Mouse (Mus musculus) CH12.LX (cell line): Measurements from ENCODE around the gene Dync1i1. TPM values are rescaled to one million over a fixed set of nuclear protein-coding genes. Genes with fewer than 3 reads are reported as not detected.

ENCODE experiments used
- DNase-seq: peaks from one replicate; pipeline ENCODE4 v3.0.0-alpha.2; 2013; ENCODE audit errors: extremely low read depth
- H3K27ac ChIP-seq: 2 replicates; pipeline ENCODE4 v1.5.1; 2012; ENCODE audit warnings: low read depth, mild to moderate bottlenecking, control low read depth, moderate library complexity; ENCODE audit not compliant: insufficient read depth
- H3K27me3 ChIP-seq: replicated peaks from 2 replicates; pipeline ENCODE3; 2012; ENCODE audit warnings: inconsistent platforms
- H3K36me3 ChIP-seq, 2 experiments: replicated peaks in 1 of 2; 2 replicates each; pipeline versions ENCODE3 to v1.6.1; 2012; ENCODE audit warnings: inconsistent platforms in 1 of 2, low read length in 1 of 2, mild to moderate bottlenecking in 1 of 2, mixed read lengths in 1 of 2, moderate library complexity in 1 of 2; ENCODE audit not compliant: control insufficient read depth in 1 of 2, insufficient read depth in 1 of 2
- H3K4me1 ChIP-seq, 2 experiments: 2 replicates each; pipeline ENCODE4 v1.6.1; 2012; ENCODE audit warnings: inconsistent platforms in 1 of 2, moderate library complexity in 1 of 2; ENCODE audit not compliant: insufficient read depth in 2 of 2, control insufficient read depth in 1 of 2
- H3K4me2 ChIP-seq: 2 replicates; pipeline ENCODE4 v1.6.1; 2012; ENCODE audit warnings: low read depth, mild to moderate bottlenecking, control low read depth; ENCODE audit not compliant: poor library complexity, insufficient read depth, severe bottlenecking
- H3K4me3 ChIP-seq, 3 experiments: fragments of 150-350 bp in 1 of 3; sonication (generic) in 1 of 3; replicated peaks in 1 of 3; 2 replicates each; pipeline versions ENCODE3 to v1.5.1; 2011 to 2012; ENCODE audit warnings: low read depth in 2 of 3, low read length in 2 of 3, mild to moderate bottlenecking in 2 of 3, moderate library complexity in 2 of 3, control low read depth in 1 of 3, improper control_type of control experiment in 1 of 3, inconsistent platforms in 1 of 3, mixed read lengths in 1 of 3; ENCODE audit not compliant: poor library complexity in 1 of 3
- H3K79me2 ChIP-seq: replicated peaks from 2 replicates; pipeline ENCODE4 v1.6.1; 2012; ENCODE audit warnings: mild to moderate bottlenecking, moderate library complexity; ENCODE audit not compliant: control insufficient read depth, poor library complexity, insufficient read depth, severe bottlenecking; ENCODE audit errors: extremely low read depth
- H3K9ac ChIP-seq: 2 replicates; pipeline ENCODE4 v1.6.1; 2012; ENCODE audit warnings: low read depth, mild to moderate bottlenecking, control low read depth, moderate library complexity; ENCODE audit not compliant: insufficient read depth
- H3K9me3 ChIP-seq: replicated peaks from 2 replicates; pipeline ENCODE3; 2012; ENCODE audit warnings: low read length, inconsistent platforms, mixed read lengths
- ETS1 ChIP-seq: conservative IDR thresholded peaks from 2 replicates; pipeline ENCODE4 v1.6.1; 2012; ENCODE audit warnings: low read depth, mild to moderate bottlenecking, inconsistent platforms, low read length, improper control_type of control experiment, moderate library complexity
- HCFC1 ChIP-seq: IDR thresholded peaks from 2 replicates; pipeline ENCODE4 v1.6.1; 2012; ENCODE audit warnings: low read depth, mild to moderate bottlenecking, inconsistent platforms, low read length, improper control_type of control experiment
- JUN ChIP-seq: IDR thresholded peaks from 2 replicates; pipeline ENCODE4 v1.6.1; 2011; ENCODE audit warnings: low read depth, mild to moderate bottlenecking, low read length, improper control_type of control experiment, moderate library complexity; ENCODE audit not compliant: insufficient read depth
- KAT2A ChIP-seq: IDR thresholded peaks from 2 replicates; pipeline ENCODE4 v1.6.1; 2012; ENCODE audit warnings: low read length, improper control_type of control experiment, inconsistent platforms; ENCODE audit not compliant: insufficient replicate concordance
- MAFK ChIP-seq: IDR thresholded peaks from 2 replicates; pipeline ENCODE4 v1.6.1; 2011; ENCODE audit warnings: low read length, improper control_type of control experiment; ENCODE audit not compliant: insufficient replicate concordance
- MAX ChIP-seq: IDR thresholded peaks from 2 replicates; pipeline ENCODE4 v1.6.1; 2011; ENCODE audit warnings: low read length, improper control_type of control experiment
- MAZ ChIP-seq: IDR thresholded peaks from 2 replicates; pipeline ENCODE4 v1.6.1; 2012; ENCODE audit warnings: low read depth, mild to moderate bottlenecking, inconsistent platforms, low read length, improper control_type of control experiment, moderate library complexity
- NELFE ChIP-seq: IDR thresholded peaks from 2 replicates; pipeline ENCODE4 v1.6.1; 2011; ENCODE audit warnings: low read depth, low read length, improper control_type of control experiment
- POLR2A ChIP-seq: IDR thresholded peaks from 2 replicates; pipeline ENCODE4 v1.6.1; 2011; ENCODE audit warnings: low read depth, mild to moderate bottlenecking, improper control_type of control experiment, low read length
- POLR2AphosphoS2 ChIP-seq: IDR thresholded peaks from 2 replicates; pipeline ENCODE4 v1.6.1; 2011; ENCODE audit warnings: low read depth, low read length, improper control_type of control experiment
- RCOR1 ChIP-seq: conservative IDR thresholded peaks from 2 replicates; pipeline ENCODE4 v1.6.1; 2012; ENCODE audit warnings: low read depth, mild to moderate bottlenecking, inconsistent platforms, low read length, improper control_type of control experiment
- SMC3 ChIP-seq: IDR thresholded peaks from 2 replicates; pipeline ENCODE4 v1.6.1; 2011; ENCODE audit warnings: low read depth, low read length, improper control_type of control experiment
- TBP ChIP-seq: conservative IDR thresholded peaks from 2 replicates; pipeline ENCODE4 v1.6.1; 2011; ENCODE audit warnings: low read depth, low read length, improper control_type of control experiment
- USF1 ChIP-seq: IDR thresholded peaks from 2 replicates; pipeline ENCODE4 v1.6.1; 2014; ENCODE audit warnings: low read depth, mild to moderate bottlenecking, inconsistent platforms, low read length, improper control_type of control experiment
- USF2 ChIP-seq: conservative IDR thresholded peaks from 2 replicates; pipeline ENCODE4 v1.6.1; 2011; ENCODE audit warnings: low read depth, low read length, improper control_type of control experiment
- ZC3H11A ChIP-seq: IDR thresholded peaks from 2 replicates; pipeline ENCODE4 v1.6.1; 2012; ENCODE audit warnings: low read depth, mild to moderate bottlenecking, inconsistent platforms, low read length, improper control_type of control experiment
- ZKSCAN1 ChIP-seq: IDR thresholded peaks from 2 replicates; pipeline ENCODE4 v1.6.1; 2012; ENCODE audit warnings: low read depth, inconsistent platforms, low read length, improper control_type of control experiment, borderline replicate concordance
- ZMIZ1 ChIP-seq: IDR thresholded peaks from 2 replicates; pipeline ENCODE4 v1.6.1; 2012; ENCODE audit warnings: low read depth, mild to moderate bottlenecking, inconsistent platforms, low read length, improper control_type of control experiment
- dilution Hi-C: fragments of 300-500 bp; cut with MboI; formaldehyde crosslinking; loops from 2 replicates; pipeline ENCODE4 v1.14.3; 2020; ENCODE audit warnings: low sequenced_read_pairs; ENCODE audit not compliant: extremely low pct_unique_long_range_greater_than_20kb, extremely low pct_ligation_motif_present
- in situ Hi-C: fragments of 300-500 bp; cut with MboI; formaldehyde crosslinking; loops from 3 replicates; pipeline ENCODE4 v1.14.3; 2019; ENCODE audit warnings: low sequenced_read_pairs, low pct_ligation_motif_present, low pct_unique_long_range_greater_than_20kb, mixed read lengths
- polyA plus RNA-seq: library from polyadenylated mRNA; unstranded; fragments of >175 nt; gene quantifications from 2 replicates; pipeline ENCODE4 v1.2.1, GENCODE M21; 2012; ENCODE audit warnings: low read depth; ENCODE audit not compliant: insufficient read length
- total RNA-seq, 2 experiments: library from RNA; depleted of rRNA; stranded (reverse); fragments of 300-350 nt in 1 of 2; fragments of >200 nt in 1 of 2; gene quantifications; 2 replicates each; pipeline ENCODE4 v1.2.3; 2012 to 2014

Dync1i1 gene
- total and polyA plus RNA-seq, 3 experiments, result not detected

GRCm38 (mm10) chr6:5832838-5833237 lies 107.4 kb downstream of the Dync1i1 start:
- TF ChIP-seq USF2 (no peak), SMC3 (no peak)
- H3K4me1 ChIP-seq, result no peaks in the 10 kb centered on the region
- dilution Hi-C loops, result no loop called here

GRCm38 (mm10) chr6:5842466-5842865 lies 117.0 kb downstream of the Dync1i1 start:
- no peak overlapping the region for H3K27ac ChIP-seq
- no peak overlapping the region for H3K9ac ChIP-seq
- no peaks in the 10 kb centered on the region for H3K79me2 ChIP-seq
- in situ Hi-C loops, result no loop called here
- H3K4me1 ChIP-seq, result no peaks in the 10 kb centered on the region
- TF ChIP-seq SMC3 (no peak), RCOR1 (no peak), NELFE (no peak), ZMIZ1 (no peak), POLR2A (no peak), ZC3H11A (no peak), ZKSCAN1 (no peak), USF1 (no peak), MAZ (no peak), TBP (no peak)
- H3K9me3 ChIP-seq, result peaks cover 3% of the 10 kb centered on the region
- H3K4me3 ChIP-seq, result no peak overlapping the region
- dilution Hi-C loops, result no loop called here
- no peak for DNase-seq
- no peaks in the 10 kb centered on the region for H3K36me3 ChIP-seq
- H3K4me2 ChIP-seq, result no peak overlapping the region
- no peaks in the 10 kb centered on the region for H3K27me3 ChIP-seq

More at GRCm38 (mm10) chr6:5832838-5833237, 107.4 kb downstream of the Dync1i1 start:
- no peaks in the 10 kb centered on the region for H3K36me3 ChIP-seq
- no peaks in the 10 kb centered on the region for H3K27me3 ChIP-seq
- H3K27ac ChIP-seq, result no peak overlapping the region
- H3K4me2 ChIP-seq, result no peak overlapping the region
- in situ Hi-C loops, result no loop called here
- H3K9ac ChIP-seq, result no peak overlapping the region
- H3K79me2 ChIP-seq, result no peaks in the 10 kb centered on the region
- no peak for DNase-seq
- no peaks in the 10 kb centered on the region for H3K9me3 ChIP-seq
- no peak overlapping the region for H3K4me3 ChIP-seq

- TF ChIP-seq POLR2AphosphoS2 (no peak), KAT2A (no peak), MAX (no peak), NELFE (no peak), JUN (no peak), ETS1 (no peak), SMC3 (no peak), HCFC1 (no peak), MAFK (no peak), POLR2A (no peak)
- Histone ChIP-seq H3K4me1 (no peaks in the 10 kb centered on the region), H3K36me3 (no peaks in the 10 kb centered on the region), H3K9me3 (peaks cover 7% of the 10 kb centered on the region), H3K4me2 (no peak overlapping the region), H3K4me3 (no peak overlapping the region), H3K27me3 (no peaks in the 10 kb centered on the region), H3K79me2 (no peaks in the 10 kb centered on the region), H3K9ac (no peak overlapping the region), H3K27ac (no peak overlapping the region)
- in situ Hi-C loops (no loop called here), dilution Hi-C loops (no loop called here)
- DNase-seq, result no peak
Observed at GRCm38 (mm10) chr6:5846154-5846553, 120.7 kb downstream of the Dync1i1 start.
